Mouse (Mus musculus): Measurements from ENCODE around the gene Prkd3.
A peak's percentile ranks its signal among the peaks of the same experiment; 100 is the strongest.

Gene Prkd3

DNA sequence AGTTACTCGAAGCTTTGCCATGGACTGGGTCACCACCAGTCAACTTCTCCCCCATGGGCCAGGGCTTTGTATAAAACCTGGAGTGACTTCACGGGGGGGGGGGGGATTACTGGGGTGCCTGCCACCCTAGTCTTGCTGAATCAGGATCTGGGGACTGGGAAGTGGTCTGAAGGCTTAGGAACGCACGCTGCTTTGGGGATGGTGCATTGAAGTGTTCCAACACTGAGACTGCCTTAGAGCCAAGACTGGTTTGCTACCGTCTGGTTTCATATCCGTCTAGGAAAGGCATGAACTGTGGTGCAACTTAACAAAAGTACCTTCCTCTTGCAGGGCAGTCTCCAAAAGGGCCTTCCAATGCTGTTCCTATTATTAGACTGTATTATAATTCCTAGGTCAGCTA lies 102.9 kb downstream of the Prkd3 start:
- DNase-seq: no peak

DNA sequence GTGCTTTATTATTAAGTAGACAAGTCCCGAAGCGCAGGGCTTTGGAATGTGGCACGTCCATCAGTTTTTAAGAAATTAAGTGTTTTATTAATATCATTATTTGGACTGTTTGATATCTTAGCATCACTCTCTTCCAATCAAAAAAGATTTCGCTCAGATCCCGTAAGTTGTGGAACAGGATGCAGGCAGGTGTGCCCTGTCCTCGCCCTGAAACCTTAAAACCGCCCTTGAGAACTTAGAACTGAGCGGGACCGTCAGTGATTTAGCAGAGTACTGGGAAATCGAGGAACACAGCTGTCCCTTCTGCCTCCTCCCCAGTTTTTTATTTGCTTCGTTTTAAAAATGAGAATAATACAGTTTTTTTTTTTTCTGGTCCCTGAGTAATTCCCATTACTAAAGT lies 103.7 kb downstream of the Prkd3 start:
- no peak for DNase-seq

DNA sequence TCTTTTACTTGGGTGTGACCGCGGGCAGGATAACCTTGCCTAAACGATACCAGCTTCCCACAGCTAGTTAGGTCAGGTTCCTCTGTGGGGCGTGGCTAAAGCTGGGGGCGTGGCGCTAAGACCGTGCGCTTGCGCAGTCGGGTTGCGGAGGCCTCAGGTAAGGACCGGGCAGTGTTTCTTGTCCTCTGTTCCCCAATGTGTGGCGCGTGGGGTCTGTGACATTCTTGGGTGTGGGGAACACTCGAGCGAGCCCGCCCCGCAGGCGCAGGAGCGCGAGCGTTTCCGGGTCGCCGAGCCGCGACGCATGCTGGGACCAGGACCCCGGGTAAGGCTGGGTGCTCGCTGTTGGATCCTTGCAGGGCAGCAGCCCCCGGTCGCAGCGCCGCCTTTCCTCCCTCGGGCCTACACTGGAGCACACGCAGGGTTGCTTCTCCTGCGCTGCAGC lies 104.2 kb downstream of the Prkd3 start, which contains the start of gene Cebpzos:
TSS of gene Cebpzos (plus strand) at position 132 of the 445 bp plus-strand sequence.
- peak; percentile 84 for DNase-seq

DNA sequence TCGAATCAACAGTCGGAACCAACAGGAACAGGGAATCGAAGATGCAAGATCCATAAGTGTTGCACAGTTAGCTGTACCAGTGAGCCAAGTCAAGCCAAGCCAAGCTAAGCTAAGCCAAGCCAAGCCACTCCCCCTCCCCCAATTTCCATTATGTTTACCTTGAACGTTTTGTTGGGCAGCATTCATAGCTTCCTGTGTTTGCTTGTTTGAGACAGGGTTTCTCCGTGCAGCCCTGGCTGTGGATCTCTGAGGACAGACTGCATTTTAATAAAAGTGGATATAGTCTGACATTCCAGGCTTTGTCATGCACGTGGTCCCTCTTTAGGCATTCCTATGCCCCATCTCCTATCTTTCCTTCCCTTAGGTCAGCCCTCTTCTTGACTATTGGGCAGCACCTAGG lies 104.8 kb downstream of the Prkd3 start:
- no peak for DNase-seq

DNA sequence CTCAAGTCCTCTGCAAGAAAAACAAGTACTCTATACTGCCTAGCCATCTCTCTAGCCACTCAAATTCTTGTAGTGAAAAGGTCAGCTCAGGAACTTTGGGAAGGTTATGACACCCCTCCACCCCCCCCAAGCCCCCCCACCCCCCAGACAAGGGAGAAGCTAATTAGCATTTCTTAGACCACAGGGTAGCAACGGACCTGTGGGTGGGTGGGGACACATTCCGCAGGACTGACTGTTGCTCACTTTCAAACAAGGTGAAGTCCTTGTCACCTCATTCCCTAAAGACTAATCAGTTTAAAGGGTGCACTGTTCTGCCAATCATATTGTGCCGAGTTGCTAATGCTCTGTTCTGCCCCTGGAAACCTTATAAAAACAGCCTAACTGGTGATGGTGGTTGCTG lies 106.7 kb downstream of the Prkd3 start:
- no peak for DNase-seq

DNA sequence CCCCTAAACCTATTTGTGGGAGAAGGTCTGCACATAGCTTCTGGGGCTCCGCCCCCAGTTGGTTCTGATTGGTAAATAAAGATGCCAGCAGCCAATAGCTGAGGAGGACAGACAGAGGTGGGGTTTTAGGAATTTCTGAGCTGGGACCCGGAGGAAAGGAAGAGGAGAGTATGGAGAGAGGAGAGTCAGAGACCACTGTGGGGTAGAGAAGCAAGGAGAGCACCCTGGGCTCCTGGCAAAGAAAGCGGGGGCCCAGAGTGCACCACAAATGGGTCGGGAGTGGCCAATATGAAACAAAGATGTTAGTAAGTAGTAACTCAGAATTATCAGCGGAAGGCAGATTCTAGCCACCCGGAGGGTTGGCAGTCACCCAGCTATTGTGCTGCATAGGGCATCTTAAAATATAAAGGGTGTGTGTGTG lies 107.7 kb downstream of the Prkd3 start:
- no peak for DNase-seq

DNA sequence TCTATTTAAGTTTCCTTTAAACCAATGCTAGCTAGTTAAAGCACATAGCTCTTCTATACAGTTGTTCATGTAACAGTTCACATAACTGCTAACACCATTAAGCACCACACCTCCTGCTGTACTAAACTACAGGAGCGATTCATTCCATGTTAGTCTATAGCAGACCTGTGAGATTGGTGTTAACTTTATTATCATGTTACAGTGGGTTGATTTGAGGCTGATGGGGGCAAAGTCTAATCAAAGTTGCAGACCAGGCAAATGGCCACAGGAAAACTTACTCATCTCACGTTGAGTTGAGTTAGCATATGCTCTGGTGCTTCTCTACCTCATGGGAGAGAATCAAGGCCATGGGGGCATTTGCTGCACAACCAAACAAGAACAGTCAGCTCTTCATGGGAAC lies 111.2 kb downstream of the Prkd3 start:
- no peak for DNase-seq

DNA sequence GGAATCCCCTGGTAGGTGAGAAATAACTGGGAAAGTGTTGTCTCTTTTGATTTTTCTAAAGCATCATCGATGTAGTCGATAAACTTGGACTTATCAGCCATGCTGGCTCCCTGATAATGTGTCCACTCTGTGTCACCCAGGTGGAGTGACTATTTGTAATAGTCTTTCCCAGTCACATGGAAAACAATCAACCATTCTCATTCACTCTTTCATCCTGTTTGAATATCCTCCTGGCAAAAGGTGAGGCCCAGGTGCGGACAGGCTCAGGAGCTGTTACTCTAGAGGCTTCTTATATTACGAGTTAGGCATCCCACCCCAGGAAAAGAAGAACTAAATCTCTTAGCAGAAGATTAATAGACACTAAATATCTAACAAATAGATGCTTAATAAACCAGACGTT lies 113.7 kb downstream of the Prkd3 start, which contains the start of gene Sult6b1:
TSS of gene Sult6b1 (minus strand) at position 101 of the 400 bp plus-strand sequence.
- no peak for DNase-seq

DNA sequence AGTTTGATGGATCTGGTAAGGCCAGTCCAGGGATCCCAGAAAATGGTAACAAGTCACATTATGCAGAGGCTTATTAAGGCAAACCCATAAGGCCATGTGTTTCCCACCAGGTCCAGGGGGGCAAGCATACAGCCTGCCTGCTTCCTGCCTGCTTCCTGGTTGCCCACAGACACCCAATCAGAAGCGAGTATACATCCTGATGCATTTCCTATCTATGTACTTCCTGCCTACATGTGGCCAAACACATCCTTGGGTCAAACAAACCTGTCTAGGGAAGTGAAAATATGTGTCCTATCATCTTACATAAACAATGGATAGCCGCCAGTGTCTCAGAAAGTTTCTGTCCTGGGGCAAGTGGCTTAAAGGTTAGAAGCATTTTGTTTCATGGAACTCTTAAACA lies 117.5 kb downstream of the Prkd3 start:
- DNase-seq: no peak

Measured in right cerebral cortex, postnatal 14 days (tissue).